Mouse (Mus musculus) granulocyte monocyte progenitor cell, adult 5-6 weeks (primary cell): ENCODE results near the gene Gab3. TPM values are rescaled to one million over a fixed set of nuclear protein-coding genes. Genes with fewer than 3 reads are reported as not detected.
"Not testable (repeated sequence)": the region's sequence is repeated elsewhere in the genome, so short reads cannot be mapped to it uniquely, and the experiment has no call there.

Source experiments
- ATAC-seq: replicated peaks from 2 replicates; pipeline ENCODE4 v1.8.0; 2016; ENCODE audit warnings: mild to moderate bottlenecking, moderate TSS enrichment, inconsistent platforms; ENCODE audit not compliant: poor library complexity, severe bottlenecking
- total RNA-seq, 2 experiments: library from RNA; stranded (forward) in 1 of 2; stranded (reverse) in 1 of 2; fragments of 200-712, 200-1000 nt in 1 of 2; fragments of >200 nt in 1 of 2; fragmentation: Nextera tagmentation in 1 of 2; gene quantifications; 2 replicates each; pipeline ENCODE4 v1.2.3; 2014 to 2017

Gene Gab3
- total RNA-seq, 2 experiments from 2014 or later, result 2.9 to 3.3 TPM

DNA sequence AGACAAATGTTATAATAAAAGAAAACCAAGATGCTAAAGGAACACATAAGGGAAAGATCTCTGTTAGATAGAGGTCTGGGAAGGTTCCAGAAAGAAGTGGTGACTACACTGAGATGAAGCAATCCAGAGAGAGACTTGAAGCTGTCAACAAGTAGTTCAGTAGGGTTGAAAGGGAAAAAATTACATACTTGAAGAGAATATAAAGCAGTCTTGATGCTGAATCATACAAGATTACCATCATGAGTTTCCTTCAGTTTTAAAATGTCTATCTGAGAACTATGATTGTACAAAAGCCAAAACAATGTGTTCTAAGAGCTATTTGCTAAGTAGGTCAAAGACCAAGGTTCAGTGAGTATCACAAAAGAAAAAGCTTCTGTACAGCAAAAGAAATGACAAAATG, 48.6 kb downstream of the Gab3 start:
- ATAC-seq, result no peak

DNA sequence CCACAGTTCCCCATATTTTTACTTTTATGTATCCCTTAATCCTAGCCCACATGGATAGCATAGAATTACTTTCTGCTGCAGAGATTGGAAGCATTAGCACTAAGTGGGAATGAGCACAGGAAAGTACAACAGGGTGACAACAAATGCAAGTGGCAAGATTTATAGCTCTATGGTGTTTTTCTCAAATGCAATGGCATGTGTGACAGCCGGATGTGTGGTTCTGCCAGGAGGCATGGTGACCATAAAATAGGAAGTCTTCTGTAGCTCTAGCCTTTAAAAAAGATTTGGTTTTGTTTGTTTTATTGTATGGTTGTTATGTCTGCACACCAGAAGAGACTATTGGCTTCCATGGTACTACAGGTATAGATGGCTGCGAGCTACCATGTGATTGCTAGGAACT, 50.1 kb downstream of the Gab3 start:
- peak; percentile 80 for ATAC-seq

DNA sequence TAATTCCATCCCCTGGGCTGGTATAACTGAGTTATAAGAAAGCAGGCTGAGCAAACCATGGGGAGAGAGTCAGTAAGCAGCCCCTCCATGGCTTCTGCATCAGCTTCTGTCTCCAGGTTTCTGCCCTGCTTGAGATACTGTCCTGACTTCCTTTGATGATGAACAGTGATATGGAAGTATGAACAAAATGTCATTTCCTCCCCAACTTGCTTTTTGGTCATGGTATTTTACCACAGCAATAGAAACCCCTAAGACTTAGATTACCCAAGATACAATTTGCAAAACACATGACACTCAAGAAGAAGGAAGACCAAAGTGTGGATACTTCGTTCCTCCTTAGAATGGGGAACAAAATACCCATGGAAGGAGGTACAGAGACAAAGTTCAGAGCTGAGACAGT, 51.2 kb downstream of the Gab3 start:
- peak; percentile 72 for ATAC-seq

DNA sequence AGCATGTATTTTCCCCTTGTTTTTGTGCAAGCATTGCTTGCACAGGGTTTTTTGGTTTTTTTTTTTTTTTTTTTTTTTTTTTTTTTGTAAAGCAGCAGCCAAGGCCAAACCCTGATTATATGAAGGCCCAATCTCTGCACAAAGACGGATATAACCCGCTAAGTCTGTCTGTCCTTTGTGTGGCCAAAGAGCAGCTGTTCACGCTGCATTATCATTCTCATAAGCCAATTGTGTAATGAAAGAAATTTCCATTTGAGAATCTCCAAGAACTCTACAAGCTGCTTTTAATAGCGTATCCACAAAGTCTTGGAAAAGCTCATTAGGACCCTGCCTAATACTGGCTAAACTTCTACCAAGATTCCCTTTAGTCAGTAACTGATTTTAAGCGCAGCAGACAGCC, 101.5 kb downstream of the Gab3 start:
- no peak for ATAC-seq

DNA sequence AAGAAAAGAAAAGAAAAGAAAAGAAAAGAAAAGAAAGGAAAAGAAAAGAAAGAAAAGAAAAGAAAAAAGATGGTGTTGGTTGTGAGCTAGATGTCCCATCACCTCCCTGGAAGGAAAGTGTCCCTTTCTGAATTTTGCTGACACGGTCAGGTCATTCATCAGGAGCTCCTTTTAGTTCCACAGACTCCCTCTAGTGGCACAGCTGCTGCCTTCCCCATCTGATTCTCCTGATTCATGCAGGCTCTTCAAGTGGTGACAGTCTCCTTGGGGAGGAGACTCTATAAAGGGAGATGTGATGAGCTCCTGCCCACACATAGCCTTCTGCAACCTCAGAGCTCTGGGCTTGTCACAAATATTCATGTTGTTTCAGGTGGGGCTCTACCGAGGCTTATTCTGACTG, 122.4 kb downstream of the Gab3 start:
- not testable (repeated sequence) for ATAC-seq

DNA sequence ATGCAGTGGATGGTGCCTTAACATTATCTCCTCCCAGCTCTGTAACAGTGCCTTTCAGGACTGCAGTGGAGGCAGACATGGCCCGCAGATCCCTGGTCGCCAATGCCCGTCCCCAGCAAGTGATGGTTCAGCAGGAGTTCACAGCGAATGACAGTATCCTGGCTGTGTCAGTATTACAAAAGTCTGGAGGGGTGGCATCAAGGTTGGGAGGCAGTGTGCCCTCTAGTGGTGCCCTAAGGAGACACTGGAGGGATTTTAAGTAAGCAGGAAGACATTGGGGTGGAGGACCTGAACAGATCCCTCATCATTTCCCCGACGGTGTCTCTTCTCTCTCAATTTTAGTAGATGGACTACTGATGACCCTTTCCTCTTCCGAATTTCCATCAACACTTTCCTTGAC, 126.1 kb downstream of the Gab3 start:
- not testable (repeated sequence) for ATAC-seq

Other genes with a start within 250 kb of the Gab3 start
- not detected in 2 replicates for gene Gm5936, start 248.3 kb downstream of the Gab3 start, total RNA-seq (2014; fragmentation: Nextera tagmentation)
- not detected in 2 replicates for gene Gm5936, start 248.3 kb downstream of the Gab3 start, total RNA-seq (2017)
- 174 and 211 TPM in 2 replicates for gene Dkc1, start 10.4 kb upstream of the Gab3 start, total RNA-seq (2014; fragmentation: Nextera tagmentation)
- 396 and 439 TPM in 2 replicates for gene Dkc1, start 10.4 kb upstream of the Gab3 start, total RNA-seq (2017)
- gene Mpp1, start 45.6 kb upstream of the Gab3 start, total RNA-seq (2014; fragmentation: Nextera tagmentation), result 45.3 and 79.8 TPM in 2 replicates
- gene Mpp1, start 45.6 kb upstream of the Gab3 start, total RNA-seq (2017), result 57.9 and 59.2 TPM in 2 replicates
- not detected in 2 replicates for gene Smim9, start 78.3 kb upstream of the Gab3 start, total RNA-seq (2014; fragmentation: Nextera tagmentation)
- gene Smim9, start 78.3 kb upstream of the Gab3 start, total RNA-seq (2017), result not detected in 2 replicates